Mouse (Mus musculus): ENCODE data around the gene A2ml1.

DNA sequence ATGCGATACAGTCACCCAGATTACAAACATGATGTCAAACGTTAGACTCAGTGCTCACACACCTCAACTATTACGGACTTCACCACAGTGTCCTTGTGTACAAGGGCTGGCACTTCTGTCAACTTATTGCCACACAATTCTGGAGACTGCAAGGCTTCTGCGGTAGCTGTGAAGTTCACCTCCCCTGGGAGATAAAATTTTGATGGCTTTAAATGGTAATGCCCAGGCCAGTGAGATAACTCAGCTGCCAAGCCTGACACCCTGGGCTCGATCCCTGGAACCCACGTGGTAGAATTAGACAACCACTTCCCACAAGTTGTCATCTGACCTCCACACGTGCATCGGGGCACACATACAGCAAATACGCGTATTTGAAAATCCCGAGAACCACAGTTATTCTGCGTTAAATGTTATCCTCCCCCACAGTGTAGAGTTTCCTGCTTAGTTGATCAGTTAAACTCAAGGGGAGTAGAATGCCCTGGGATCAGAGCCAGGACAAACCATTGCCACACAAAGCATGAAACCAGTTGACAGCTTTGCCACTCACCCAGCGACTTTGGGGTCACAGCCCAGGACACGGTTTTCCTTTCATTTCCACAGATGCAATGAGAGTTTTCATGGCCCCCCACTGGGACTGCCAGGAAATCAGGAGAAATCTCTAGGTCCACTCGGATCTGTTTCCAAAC, 86.6 kb downstream of the A2ml1 start:
- TF ChIP-seq EP300 (IDR thresholded peaks at IDR 0.05; ENCODE audit: low read depth), result no peak
- TF ChIP-seq CTCF (IDR thresholded peaks at IDR 0.05; ENCODE audit: low read depth), result no peak

Measured in liver, embryonic 14.5 days (tissue).